ENCODE assay signal across 25 mouse cellular contexts in the genomic region with DNA sequence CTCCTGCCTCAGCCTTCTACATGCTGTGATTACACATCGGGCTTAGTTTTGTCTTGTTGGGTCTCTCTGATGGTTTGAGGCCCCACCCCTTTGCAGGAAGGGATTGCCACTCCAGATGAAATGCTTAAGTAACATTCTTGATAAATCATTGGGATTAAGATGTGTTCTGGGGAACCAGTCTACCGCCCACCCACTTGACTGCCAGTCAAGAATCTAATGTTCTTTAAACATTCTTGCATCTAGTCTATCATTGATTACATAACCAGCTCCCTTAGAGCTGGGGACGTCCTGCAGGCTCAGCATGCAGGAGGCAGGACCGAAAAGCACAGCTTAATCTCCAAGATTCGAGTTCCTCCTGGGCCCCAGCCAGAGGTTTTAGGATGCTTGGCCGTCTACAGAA. TPM values are rescaled to one million over a fixed set of nuclear protein-coding genes. Genes with fewer than 3 reads are reported as not detected.
"Had no signal": no experiment of that assay in that cellular context is flagged by ENCODE, and none has a peak within 500 bp of the region (broad histone marks: within the 10 kb centered on the region; RNA-seq: fewer than 3 reads in every experiment).

No protein-coding gene starts in this region.

- H3K4me2 ChIP-seq: kidney, embryonic 15.5 days; limb, embryonic 12.5 days; limb, embryonic 15.5 days; liver, embryonic 11.5 days; lung, embryonic 15.5 days; midbrain, embryonic 11.5 days had no signal

- H3K9ac ChIP-seq: kidney, embryonic 15.5 days; limb, embryonic 12.5 days; limb, embryonic 15.5 days; liver, embryonic 14.5 days; liver, postnatal 0 days; lung, embryonic 15.5 days had no signal

- H3K4me3 ChIP-seq: kidney, embryonic 15.5 days; limb, embryonic 12.5 days; limb, embryonic 15.5 days; lung, embryonic 15.5 days had no signal

- DNase-seq: kidney, adult 11 months; kidney, adult 8-10 months; kidney, postnatal 10 days; kidney, postnatal 36 days; left cerebral cortex, postnatal 4 days; liver, postnatal 0 days; midbrain, embryonic 14.5 days; thymus, adult 2 months; thymus, postnatal 14 days; thymus, postnatal 4 days had no signal

- H3K9me3 ChIP-seq: kidney, embryonic 15.5 days; limb, embryonic 12.5 days; limb, embryonic 15.5 days; lung, embryonic 15.5 days had no signal

- H3K4me1 ChIP-seq: lung, embryonic 15.5 days had no signal

- H3K27me3 ChIP-seq: kidney, embryonic 15.5 days; limb, embryonic 12.5 days; limb, embryonic 15.5 days; lung, embryonic 15.5 days had no signal

- ATAC-seq: liver, postnatal 0 days had no signal

- H3K27ac ChIP-seq: kidney, embryonic 15.5 days; limb, embryonic 12.5 days; limb, embryonic 15.5 days; liver, embryonic 14.5 days; lung, embryonic 15.5 days had no signal

RNA-seq across cellular contexts. Expression of gene Tex21, which starts 31.7 kb away (rescaled TPM):
- total RNA-seq: layer of hippocampus, postnatal 10 days; left cerebral cortex, adult 8-10 months; left cerebral cortex, postnatal 14 days; left cerebral cortex, postnatal 4 days; midbrain, postnatal 0 days had no signal
- polyA plus RNA-seq: kidney, embryonic 15.5 days; limb, embryonic 12.5 days; limb, embryonic 15.5 days; liver, embryonic 11.5 days; liver, postnatal 0 days; lung, embryonic 15.5 days; midbrain, embryonic 11.5 days; midbrain, embryonic 14.5 days; midbrain, postnatal 0 days; neural tube, embryonic 11.5 days; small intestine, adult 2 months; spleen, adult 2 months; stomach, embryonic 16.5 days; thymus, adult 2 months had no signal
